Mouse (Mus musculus) forebrain, embryonic 11.5 days (tissue): ENCODE data around the gene Ywhae. TPM values are rescaled to one million over a fixed set of nuclear protein-coding genes. Genes with fewer than 3 reads are reported as not detected.

Source experiments
- ATAC-seq: fragments of 200-750 bp; cut with Nextera tagmentation; replicated peaks from 2 replicates; pipeline ENCODE4 v1.8.0; 2017; ENCODE audit warnings: moderate TSS enrichment; ENCODE audit not compliant: low FRiP score
- DNase-seq: peaks from one replicate; pipeline ENCODE4 v3.0.0-alpha.2; 2017; ENCODE audit warnings: low spot score
- H3K27ac ChIP-seq: fragments of 300-500 bp; sonication (generic); 2 replicates; pipeline ENCODE4 v1.5.1; 2014; ENCODE audit warnings: low read depth, low read length
- H3K27me3 ChIP-seq: fragments of 300-500 bp; sonication (generic); 2 replicates; pipeline ENCODE4 v1.6.1; 2014; ENCODE audit warnings: mild to moderate bottlenecking, low read length, mixed read lengths; ENCODE audit not compliant: control insufficient read depth, insufficient read depth
- H3K36me3 ChIP-seq: fragments of 300-500 bp; sonication (generic); 2 replicates; pipeline ENCODE4 v1.6.1; 2014; ENCODE audit warnings: mild to moderate bottlenecking, low read length, moderate library complexity, mixed read lengths; ENCODE audit not compliant: control insufficient read depth, insufficient read depth
- H3K4me1 ChIP-seq: fragments of 300-500 bp; sonication (generic); replicated peaks from 2 replicates; pipeline ENCODE4 v1.6.1; 2014; ENCODE audit warnings: low read length, mixed read lengths; ENCODE audit not compliant: control insufficient read depth, insufficient read depth
- H3K4me2 ChIP-seq: fragments of 300-500 bp; sonication (generic); 2 replicates; pipeline ENCODE4 v1.6.1; 2014; ENCODE audit warnings: low read depth, mild to moderate bottlenecking, low read length, moderate library complexity, mixed read lengths; ENCODE audit not compliant: severe bottlenecking
- H3K4me3 ChIP-seq: fragments of 300-500 bp; sonication (generic); 2 replicates; pipeline ENCODE4 v1.5.1; 2014; ENCODE audit warnings: low read depth, low read length
- H3K9ac ChIP-seq: fragments of 300-500 bp; sonication (generic); 2 replicates; pipeline ENCODE4 v1.6.1; 2014; ENCODE audit warnings: low read length
- H3K9me3 ChIP-seq: fragments of 300-500 bp; sonication (generic); 2 replicates; pipeline ENCODE4 v1.6.1; 2016; ENCODE audit warnings: low read length, mixed read lengths; ENCODE audit not compliant: control insufficient read depth
- WGBS: fragments of 180-500 bp; shearing (Covaris S2); extraction: QIAGEN DNeasy Blood & Tissue Kit; methylation state at CpG from one replicate; pipeline ENCODE4 v1.1.7; 2014; 5-methylcytosine and 5-hydroxymethylcytosine counted together
- polyA plus RNA-seq: library from polyadenylated mRNA; unstranded; fragments of >200 nt; fragmentation: Nextera tagmentation; extraction: Ambion mirVana; gene quantifications from 2 replicates; pipeline ENCODE4 v1.2.1, GENCODE M21; 2014

The Ywhae gene
- polyA plus RNA-seq, 1 experiment from 2014 or later = 1,571 TPM

DNA sequence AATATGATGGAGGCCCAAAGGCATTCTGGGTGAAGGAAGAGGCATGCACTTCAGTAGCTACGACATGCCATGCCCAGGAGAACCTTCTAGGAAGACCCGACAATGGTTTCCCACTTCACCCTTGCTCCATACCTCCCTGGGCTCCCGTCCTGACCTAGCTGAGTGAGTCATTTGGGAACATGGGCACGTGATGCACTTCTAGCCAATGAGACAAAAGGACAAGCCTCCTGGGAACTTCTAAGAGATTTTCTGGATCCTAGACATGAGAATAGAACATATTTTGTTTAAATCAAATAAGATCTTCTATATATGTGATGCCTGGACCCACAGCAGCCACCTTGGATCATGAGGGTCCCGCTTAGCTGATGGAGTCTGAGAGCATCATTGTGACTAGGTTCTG is 59.9 kb downstream of the Ywhae start:
- no peak overlapping the region for H3K4me3 ChIP-seq
- ATAC-seq (no peak), DNase-seq (no peak)
- H3K4me1 ChIP-seq = peaks cover 12% of the 10 kb centered on the region; the same call in 1 of the 2 replicates
- peaks cover 41% of the 10 kb centered on the region for H3K27me3 ChIP-seq
- H3K27ac ChIP-seq = no peak overlapping the region
- 76% methylated on average over 5 of the region's 5 CpGs for WGBS
- no peaks in the 10 kb centered on the region for H3K36me3 ChIP-seq
- H3K9me3 ChIP-seq = no peaks in the 10 kb centered on the region
- H3K9ac ChIP-seq = no peak overlapping the region
- H3K4me2 ChIP-seq = no peak overlapping the region

- peaks cover 12% of the 10 kb centered on the region; the same call in 1 of the 2 replicates for H3K4me1 ChIP-seq
- no peak overlapping the region for H3K4me2 ChIP-seq
- ATAC-seq = no peak
- DNase-seq = no peak
- 70% methylated on average over 5 of the region's 5 CpGs for WGBS
- H3K9me3 ChIP-seq = no peaks in the 10 kb centered on the region
- peaks cover 41% of the 10 kb centered on the region for H3K27me3 ChIP-seq
- H3K4me3 ChIP-seq = no peak overlapping the region
- H3K9ac ChIP-seq = no peak overlapping the region
- no peak overlapping the region for H3K27ac ChIP-seq
- no peaks in the 10 kb centered on the region for H3K36me3 ChIP-seq
Measured at GRCm38 (mm10) chr11:75793351-75793750, 60.7 kb downstream of the Ywhae start.

- H3K4me2 ChIP-seq = peak overlapping the region; percentile 55
- H3K27me3 ChIP-seq = peaks cover 41% of the 10 kb centered on the region
- H3K9me3 ChIP-seq = no peaks in the 10 kb centered on the region
- no peak for ATAC-seq
- H3K9ac ChIP-seq = peak overlapping the region; percentile 35; the same call in 1 of the 2 replicates
- peak overlapping the region; percentile 38 for H3K4me3 ChIP-seq
- WGBS = 6% methylated on average over 45 of the region's 45 CpGs
- DNase-seq = no peak
- peaks cover 12% of the 10 kb centered on the region; the same call in 1 of the 2 replicates for H3K4me1 ChIP-seq
- H3K27ac ChIP-seq = no peak overlapping the region
- H3K36me3 ChIP-seq = no peaks in the 10 kb centered on the region
Measured at GRCm38 (mm10) chr11:75794602-75795320, 62.1 kb downstream of the Ywhae start.

GRCm38 (mm10) chr11:75795321-75795636 is 62.6 kb downstream of the Ywhae start:
- peak overlapping the region; percentile 38 for H3K4me3 ChIP-seq
- H3K27me3 ChIP-seq = peaks cover 41% of the 10 kb centered on the region
- WGBS = 2% methylated on average over 31 of the region's 42 CpGs
- peak overlapping the region; percentile 55 for H3K4me2 ChIP-seq
- peak; percentile 64 for DNase-seq
- ATAC-seq = no peak
- no peak overlapping the region for H3K9ac ChIP-seq
- H3K27ac ChIP-seq = no peak overlapping the region
- H3K4me1 ChIP-seq = peaks cover 12% of the 10 kb centered on the region; the same call in 1 of the 2 replicates
- H3K9me3 ChIP-seq = no peaks in the 10 kb centered on the region
- no peaks in the 10 kb centered on the region for H3K36me3 ChIP-seq

GRCm38 (mm10) chr11:75796029-75796445 is 63.4 kb downstream of the Ywhae start, which contains the start of gene Doc2b:
Doc2b (minus strand) TSS chr11:75796049.
- peak; percentile 74 for DNase-seq
- 5% methylated on average over 33 of the region's 37 CpGs for WGBS
- no peaks in the 10 kb centered on the region for H3K9me3 ChIP-seq
- peak within 1 kb of the TSS; percentile 35; the same call in 1 of the 2 replicates for H3K9ac ChIP-seq
- no peaks in the 10 kb centered on the region for H3K36me3 ChIP-seq
- ATAC-seq = no peak
- H3K4me2 ChIP-seq = peak within 1 kb of the TSS; percentile 55
- no peak within 1 kb of the TSS for H3K27ac ChIP-seq
- peaks cover 12% of the 10 kb centered on the region; the same call in 1 of the 2 replicates for H3K4me1 ChIP-seq
- peak within 1 kb of the TSS; percentile 38 for H3K4me3 ChIP-seq
- peaks cover 41% of the 10 kb centered on the region for H3K27me3 ChIP-seq

GRCm38 (mm10) chr11:75796536-75797246 is 64.0 kb downstream of the Ywhae start:
- no peak overlapping the region for H3K27ac ChIP-seq
- H3K4me3 ChIP-seq = no peak overlapping the region
- no peaks in the 10 kb centered on the region for H3K9me3 ChIP-seq
- DNase-seq (no peak), ATAC-seq (no peak)
- no peak overlapping the region for H3K9ac ChIP-seq
- H3K36me3 ChIP-seq = no peaks in the 10 kb centered on the region
- H3K4me2 ChIP-seq = no peak overlapping the region
- WGBS = 78% methylated on average over 13 of the region's 13 CpGs
- peaks cover 41% of the 10 kb centered on the region for H3K27me3 ChIP-seq
- peaks cover 12% of the 10 kb centered on the region; the same call in 1 of the 2 replicates for H3K4me1 ChIP-seq

DNA sequence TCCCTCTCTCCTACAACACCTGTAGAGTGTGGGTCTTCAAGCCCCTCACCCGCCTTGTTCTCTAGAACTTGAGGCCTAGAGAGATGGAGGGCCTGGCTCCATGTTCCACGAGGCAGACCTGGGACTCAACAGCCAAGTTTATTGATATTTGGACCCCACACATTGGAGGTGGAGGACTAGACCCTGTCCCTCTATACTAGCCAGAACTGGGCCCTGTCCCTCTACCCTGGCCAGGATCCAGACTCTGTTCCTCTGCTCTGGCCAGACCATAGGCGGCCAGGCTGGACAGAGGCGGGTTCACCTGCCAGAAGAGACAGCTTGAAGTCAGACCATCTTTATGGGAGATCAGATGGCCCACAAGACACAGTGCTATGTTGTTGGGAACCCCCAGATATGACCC is 68.7 kb downstream of the Ywhae start:
- WGBS = 79% methylated on average over 4 of the region's 4 CpGs
- Histone ChIP-seq H3K27ac (no peak overlapping the region), H3K9ac (no peak overlapping the region), H3K27me3 (peaks cover 10% of the 10 kb centered on the region), H3K4me3 (no peak overlapping the region), H3K4me1 (no peaks in the 10 kb centered on the region), H3K4me2 (no peak overlapping the region), H3K9me3 (no peaks in the 10 kb centered on the region), H3K36me3 (no peaks in the 10 kb centered on the region)
- ATAC-seq (no peak), DNase-seq (no peak)

DNA sequence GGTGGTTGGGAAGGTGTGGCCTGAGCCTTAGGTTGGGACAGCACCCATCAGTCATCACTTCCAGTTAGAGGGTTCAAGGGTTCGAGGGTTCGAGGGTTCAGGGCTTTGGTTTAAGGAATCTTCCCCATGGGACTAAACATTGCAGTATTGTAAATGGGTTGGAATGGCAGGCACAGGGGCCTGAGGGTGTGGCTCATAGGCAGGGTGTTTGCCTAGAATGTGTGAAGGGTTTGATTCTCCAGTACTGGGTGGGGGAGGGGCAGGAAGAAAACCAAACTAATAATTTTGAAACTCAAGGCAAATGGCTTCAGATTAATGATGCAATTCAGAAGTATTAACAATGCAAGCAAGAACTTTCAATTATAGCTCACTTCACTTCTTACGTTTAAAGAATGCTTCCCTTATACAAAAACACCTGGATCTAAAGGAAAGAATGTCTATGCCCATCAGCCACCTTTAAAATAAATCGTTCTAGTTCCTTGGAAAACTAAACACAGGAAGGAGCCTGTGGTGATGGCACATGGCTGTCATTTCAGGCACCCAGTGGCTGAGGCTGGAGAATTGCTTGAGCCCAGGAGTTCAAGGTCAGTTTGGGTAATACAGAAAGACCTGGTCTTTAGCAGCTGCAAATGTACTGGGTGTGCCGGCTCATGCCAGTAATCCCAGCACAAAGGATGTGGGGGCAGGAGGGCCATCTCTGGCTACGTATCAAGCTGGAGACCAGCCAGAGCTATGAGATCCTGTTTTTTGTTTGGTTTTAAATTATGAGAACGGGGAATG is 69.3 kb downstream of the Ywhae start:
- Histone ChIP-seq H3K9ac (no peak overlapping the region), H3K4me2 (no peak overlapping the region), H3K27me3 (peaks cover 4% of the 10 kb centered on the region), H3K4me1 (no peaks in the 10 kb centered on the region), H3K4me3 (no peak overlapping the region), H3K9me3 (no peaks in the 10 kb centered on the region), H3K36me3 (no peaks in the 10 kb centered on the region), H3K27ac (no peak overlapping the region)
- no peak for ATAC-seq
- 84% methylated on average over 7 of the region's 7 CpGs for WGBS
- DNase-seq = no peak
